Mouse (Mus musculus): ENCODE measurements around the gene Apol9b.

The Apol9b gene

DNA sequence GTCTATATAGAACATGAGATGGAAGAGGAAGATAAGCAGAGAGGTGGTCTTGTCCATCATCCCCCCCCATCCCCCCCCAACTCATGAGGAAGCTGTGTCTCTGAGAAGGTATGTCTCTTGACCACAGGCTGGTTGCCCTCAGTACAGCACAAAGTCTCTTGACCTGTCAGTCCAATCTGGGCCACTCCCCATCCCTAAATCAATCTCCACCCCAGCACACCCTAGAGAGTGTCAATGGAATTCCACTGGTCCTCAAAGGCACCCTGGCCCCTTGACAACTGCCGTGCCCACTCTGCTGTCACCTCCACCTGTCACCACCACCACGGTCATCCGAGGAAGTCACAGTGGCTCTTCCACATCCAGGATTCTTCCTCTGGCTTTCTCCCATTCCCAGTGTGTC lies 19.6 kb downstream of the Apol9b start:
- DNase-seq, result no peak

DNA sequence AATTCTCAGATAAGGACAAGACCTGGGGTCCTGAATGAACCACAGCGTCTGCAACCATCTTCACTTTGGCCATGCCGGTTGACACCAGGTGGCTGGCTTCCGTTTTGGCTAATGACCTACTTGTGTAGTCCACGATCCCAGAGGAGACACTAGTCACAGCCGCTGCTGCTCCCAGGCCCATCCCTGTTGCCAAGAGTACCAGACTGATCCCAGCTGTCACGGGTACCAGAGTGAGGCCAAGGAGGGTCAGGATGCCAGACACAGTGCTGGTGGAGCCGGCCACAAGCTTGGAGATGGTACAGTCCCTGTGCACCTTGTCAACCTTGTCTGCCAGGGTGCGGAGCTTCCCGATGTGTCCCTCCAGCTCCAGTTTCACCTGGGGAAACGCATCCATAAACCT lies 20.9 kb downstream of the Apol9b start:
- no peak for DNase-seq

DNA sequence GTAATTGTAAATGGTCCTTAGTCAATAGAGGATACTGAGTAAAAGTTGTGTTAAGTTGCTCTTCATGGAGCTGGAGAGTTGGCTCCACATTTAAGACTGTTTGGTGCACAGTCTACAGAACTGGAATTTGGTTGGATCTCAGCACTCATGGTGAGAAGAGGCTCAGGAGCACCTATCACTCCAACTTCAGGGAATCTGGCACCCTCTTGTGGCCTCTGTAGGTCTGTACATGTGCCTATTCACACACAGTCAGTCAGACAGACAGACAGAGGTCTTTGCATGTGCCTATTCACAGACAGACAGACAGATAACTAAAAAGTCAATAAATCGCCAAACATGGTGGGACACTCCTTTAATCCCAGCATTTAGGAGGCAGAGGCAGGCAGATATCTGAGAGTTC lies 21.6 kb downstream of the Apol9b start:
- DNase-seq, result peak; percentile 55

- DNase-seq, result no peak
Measured at GRCm38 (mm10) chr15:77752443-77752842, 23.6 kb downstream of the Apol9b start.

GRCm38 (mm10) chr15:77755132-77755531 lies 26.3 kb downstream of the Apol9b start:
- DNase-seq, result no peak

- DNase-seq, result no peak
Measured at GRCm38 (mm10) chr15:77756081-77756480, 27.2 kb downstream of the Apol9b start.

GRCm38 (mm10) chr15:77756848-77757247 lies 28.0 kb downstream of the Apol9b start, which contains the start of gene Apol8:
Gene Apol8, minus strand, starts transcription at chr15:77757003.
- peak; percentile 52 for DNase-seq

GRCm38 (mm10) chr15:77757586-77758226 lies 28.9 kb downstream of the Apol9b start:
- DNase-seq, result no peak

DNA sequence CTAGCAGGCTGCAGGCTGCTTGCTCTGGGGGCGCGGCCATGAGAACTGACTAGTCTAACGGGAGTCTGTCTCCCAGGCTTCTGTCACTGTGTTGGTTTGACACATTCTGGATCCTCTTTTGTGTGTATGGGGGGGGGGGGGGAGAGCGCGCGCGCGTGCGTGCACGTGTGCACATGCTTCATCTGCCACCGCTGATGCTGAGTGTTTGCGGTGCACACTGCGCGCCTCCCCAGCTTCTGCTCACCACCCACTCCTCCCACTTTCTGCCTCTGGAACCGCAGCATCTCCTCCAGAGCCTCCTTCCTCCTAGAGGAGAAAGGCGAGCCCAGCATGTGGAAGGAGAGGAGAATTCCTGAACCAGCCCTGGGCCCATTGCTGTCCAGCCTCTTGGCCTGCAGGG lies 31.2 kb downstream of the Apol9b start:
- no peak for DNase-seq

DNA sequence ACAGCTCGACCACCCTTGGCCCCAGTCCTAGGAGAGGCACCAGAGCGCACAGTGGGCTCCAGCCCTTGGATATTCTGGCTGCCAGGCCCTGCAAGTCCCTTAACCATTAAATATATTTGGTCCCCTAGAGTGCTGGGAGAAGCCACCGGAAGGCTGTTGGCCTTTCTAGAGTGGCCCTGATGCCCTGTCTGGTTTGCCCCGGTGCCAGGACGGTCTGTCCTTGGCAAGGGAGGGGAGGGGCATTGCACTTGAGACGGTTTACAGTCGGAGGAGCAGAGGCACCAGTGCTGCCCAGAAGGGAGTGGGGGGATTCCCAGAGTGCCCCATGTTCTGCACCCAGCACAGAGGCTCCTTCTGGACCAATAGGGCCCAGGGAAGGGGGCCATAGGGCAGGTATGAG lies 32.2 kb downstream of the Apol9b start:
- no peak for DNase-seq

GRCm38 (mm10) chr15:77761561-77762380 lies 32.9 kb downstream of the Apol9b start:
- peak; percentile 42 for DNase-seq

DNA sequence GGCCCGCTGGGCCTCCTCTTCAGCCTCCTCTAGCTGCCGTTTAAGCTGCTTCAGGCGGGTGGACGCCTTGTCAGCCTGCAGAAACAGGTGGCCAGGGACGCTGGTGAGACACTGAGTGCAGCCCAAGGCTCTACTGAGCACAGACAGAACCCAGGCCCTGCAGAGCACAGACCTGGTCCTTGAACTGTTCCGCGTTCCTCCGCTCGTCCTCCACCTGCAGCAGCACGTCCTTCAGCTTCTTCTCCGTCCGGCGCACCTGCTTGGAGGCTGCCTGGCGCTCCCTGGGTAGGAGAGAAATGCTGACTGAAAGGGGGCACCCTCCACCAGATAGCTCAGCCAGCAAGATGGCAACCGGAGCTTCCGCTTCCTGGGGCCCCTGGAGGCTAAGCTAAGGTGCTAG lies 34.2 kb downstream of the Apol9b start:
- DNase-seq, result no peak

DNA sequence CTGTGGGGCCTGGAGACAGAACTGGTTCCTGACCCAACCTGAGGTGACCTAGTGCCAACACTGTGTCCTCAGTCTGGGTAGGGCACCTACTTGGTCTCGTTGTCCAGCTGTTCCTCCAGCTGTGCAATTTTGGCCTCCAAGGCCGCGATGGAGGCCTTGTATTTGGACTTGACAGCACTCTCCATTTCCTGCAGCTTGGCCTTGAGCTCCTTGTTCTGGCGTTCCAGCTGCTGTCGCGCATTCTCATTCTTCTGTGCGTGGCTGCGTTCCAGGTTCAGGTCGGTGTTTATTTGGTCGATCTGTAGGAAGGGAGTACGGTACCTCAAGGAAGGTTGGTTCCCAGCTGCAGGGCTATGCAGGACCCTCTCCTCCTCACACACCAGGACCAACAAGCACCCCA lies 34.9 kb downstream of the Apol9b start:
- DNase-seq, result no peak

DNA sequence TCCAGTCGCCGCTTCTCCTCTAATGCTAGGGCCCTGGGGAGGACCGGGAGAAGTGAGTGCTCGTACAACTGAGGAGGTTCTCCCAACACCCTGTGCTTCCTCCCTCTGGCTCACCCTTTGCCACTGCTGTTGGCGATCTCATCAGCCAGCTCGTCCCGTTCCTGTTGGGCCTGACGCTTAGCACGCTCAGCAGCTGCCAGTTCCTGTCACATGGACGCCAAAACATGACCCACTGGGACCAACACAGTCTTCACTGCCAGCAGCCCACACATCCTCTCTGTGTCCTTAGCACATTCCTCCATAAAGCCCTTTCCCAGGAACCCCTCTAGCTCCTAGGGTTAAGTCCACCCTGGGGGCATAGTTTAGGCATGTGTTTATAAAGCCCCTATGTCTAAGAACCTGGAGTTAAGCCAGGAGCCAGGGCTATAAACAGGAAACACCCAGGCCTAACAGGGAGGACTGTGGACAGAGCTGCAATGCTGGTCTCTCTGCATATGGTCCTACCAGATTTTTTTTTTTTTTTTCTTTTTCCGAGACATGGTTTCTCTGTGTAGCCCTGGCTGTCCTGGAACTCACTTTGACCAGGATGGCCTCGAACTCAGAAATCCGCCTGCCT lies 35.7 kb downstream of the Apol9b start:
- peak; percentile 69 for DNase-seq

GRCm38 (mm10) chr15:77765484-77766093 lies 36.8 kb downstream of the Apol9b start:
- no peak for DNase-seq

- DNase-seq, result no peak
Measured at GRCm38 (mm10) chr15:77766981-77767380, 38.1 kb downstream of the Apol9b start.

- DNase-seq, result peak; percentile 46
Measured at GRCm38 (mm10) chr15:77770341-77770740, 41.5 kb downstream of the Apol9b start.

GRCm38 (mm10) chr15:77770942-77771341 lies 42.1 kb downstream of the Apol9b start:
- DNase-seq, result no peak

GRCm38 (mm10) chr15:77773099-77773915 lies 44.5 kb downstream of the Apol9b start:
- no peak for DNase-seq

DNA sequence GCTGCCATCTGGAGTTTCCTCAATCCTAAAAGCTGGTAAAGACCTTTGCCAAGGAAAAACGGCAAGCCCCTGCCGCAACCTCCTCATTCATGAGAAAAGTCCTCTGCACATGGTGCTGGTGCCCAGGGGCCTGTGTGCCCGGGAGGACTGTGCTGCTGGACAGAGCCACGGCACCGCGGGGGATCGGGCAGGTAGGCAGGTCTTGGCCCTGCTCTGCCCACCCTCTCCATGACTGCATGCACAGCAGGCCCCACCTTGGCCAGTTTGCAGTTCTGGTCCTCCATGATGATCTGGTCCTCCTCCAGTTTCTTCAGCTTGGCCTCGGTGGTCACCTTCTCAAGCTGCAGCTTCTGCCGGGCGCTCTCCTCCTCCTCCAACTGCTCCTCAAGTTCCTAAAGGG lies 45.5 kb downstream of the Apol9b start:
- DNase-seq, result no peak

DNA sequence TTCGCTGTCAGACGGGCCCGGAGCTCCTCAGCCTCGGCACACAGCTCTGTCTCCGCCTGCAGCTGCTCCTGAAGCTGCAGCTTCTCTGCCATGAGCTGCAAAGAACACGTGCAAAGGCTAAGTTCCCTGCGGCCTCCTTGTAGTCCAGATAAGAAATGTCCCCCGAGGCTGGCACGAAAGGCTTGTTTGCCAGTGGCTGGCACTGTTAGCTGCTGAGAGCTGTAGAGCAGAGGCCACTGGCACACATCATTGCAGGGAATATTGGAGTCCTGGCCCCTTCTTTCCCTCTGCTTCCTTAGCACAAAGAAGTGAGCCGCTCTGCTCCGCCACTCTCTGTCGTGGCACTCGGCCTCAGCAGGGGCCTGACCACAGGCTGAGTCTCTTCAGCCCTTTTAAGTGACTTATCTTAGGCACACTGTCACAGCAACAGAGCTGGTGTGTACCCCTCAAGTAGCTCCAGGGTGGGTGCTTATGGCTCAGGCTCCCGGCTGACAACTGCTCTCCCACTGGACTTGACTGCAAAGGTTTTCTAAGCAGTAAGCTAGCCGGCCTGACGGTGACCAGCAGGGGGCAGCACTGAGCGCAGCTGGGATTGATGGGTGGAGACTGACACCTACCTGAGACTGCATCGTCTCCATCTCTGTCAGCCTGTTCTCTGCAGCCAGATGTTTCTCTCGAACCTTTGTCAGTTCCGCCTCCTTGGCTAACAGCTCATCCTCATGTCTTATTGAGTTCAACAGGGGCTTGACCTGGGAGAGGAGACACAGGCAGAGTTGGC lies 46.5 kb downstream of the Apol9b start:
- DNase-seq, result peak; percentile 79

All from kidney, adult 9 months (tissue).